In genomic region chr3:119509132-119509531, GRCm38 (mm10) we compare ENCODE assay signal across 20 mouse cellular contexts.
DNase-seq lines count a peak whose midpoint lies in the region; ATAC-seq and TF ChIP-seq lines count a peak whose summit lies in the region.
"Had no signal": no experiment of that assay in that cellular context is flagged by ENCODE, and none has a peak within 500 bp of the region (broad histone marks: within the 10 kb centered on the region; RNA-seq: fewer than 3 reads in every experiment).

No protein-coding gene starts in this region.

- H3K36me3 ChIP-seq in midbrain, postnatal 0 days (ENCODE audit: insufficient read depth, low read length), result no peaks in the 10 kb centered on the region
- no peaks in the 10 kb centered on the region for H3K36me3 ChIP-seq in midbrain, embryonic 11.5 days (ENCODE audit: control insufficient read depth, insufficient read depth, low read length)
- H3K36me3 ChIP-seq: embryonic facial prominence, embryonic 12.5 days; heart, embryonic 10.5 days; hindbrain, embryonic 12.5 days; intestine, embryonic 15.5 days had no signal

- H3K4me1 ChIP-seq in midbrain, postnatal 0 days (ENCODE audit: insufficient read depth, low read length), result no peaks in the 10 kb centered on the region
- no peaks in the 10 kb centered on the region for H3K4me1 ChIP-seq in midbrain, embryonic 11.5 days (ENCODE audit: control insufficient read depth, insufficient read depth, low read length)
- H3K4me1 ChIP-seq in embryonic fibroblast, embryonic 13.5 days (ENCODE audit: control insufficient read depth, insufficient read depth, low read length), result no peaks in the 10 kb centered on the region
- H3K4me1 ChIP-seq: embryonic facial prominence, embryonic 12.5 days; forebrain, embryonic 13.5 days; hindbrain, embryonic 12.5 days; intestine, embryonic 15.5 days had no signal

- TF ChIP-seq CTCF in midbrain, postnatal 0 days (IDR thresholded peaks at IDR 0.05), result no peak
- TF ChIP-seq CTCF in embryonic fibroblast, embryonic 13.5 days (IDR thresholded peaks at IDR 0.05; ENCODE audit: borderline replicate concordance, insufficient read depth, low read length), result no peak

- no peak overlapping the region for H3K27ac ChIP-seq in midbrain, postnatal 0 days (ENCODE audit: low read depth, low read length)
- H3K27ac ChIP-seq in midbrain, embryonic 11.5 days (ENCODE audit: low read depth, low read length), result no peak overlapping the region
- peak overlapping the region; percentile 57; the same call in 1 of the 2 replicates for H3K27ac ChIP-seq in embryonic fibroblast, embryonic 13.5 days (ENCODE audit: insufficient read depth, low read length)
- H3K27ac ChIP-seq: embryonic facial prominence, embryonic 12.5 days; forebrain, embryonic 13.5 days; heart, embryonic 10.5 days; hindbrain, embryonic 12.5 days; intestine, embryonic 15.5 days had no signal

- no peak for TF ChIP-seq POLR2A in embryonic fibroblast, embryonic 13.5 days (IDR thresholded peaks at IDR 0.05; ENCODE audit: low read depth, low read length)

- H3K4me3 ChIP-seq in midbrain, postnatal 0 days (ENCODE audit: low read depth, low read length), result no peak overlapping the region
- H3K4me3 ChIP-seq in midbrain, embryonic 11.5 days (ENCODE audit: low read depth, low read length), result no peak overlapping the region
- no peak overlapping the region for H3K4me3 ChIP-seq in embryonic fibroblast, embryonic 13.5 days (ENCODE audit: insufficient read depth, low read length)
- H3K4me3 ChIP-seq: embryonic facial prominence, embryonic 12.5 days; forebrain, embryonic 13.5 days; heart, embryonic 10.5 days; hindbrain, embryonic 12.5 days; intestine, embryonic 15.5 days had no signal

- no peak overlapping the region for H3K9ac ChIP-seq in midbrain, postnatal 0 days (replicated peaks; ENCODE audit: low read length, poor library complexity, severe bottlenecking)
- H3K9ac ChIP-seq in midbrain, embryonic 11.5 days (ENCODE audit: low read length), result no peak overlapping the region
- H3K9ac ChIP-seq: embryonic facial prominence, embryonic 12.5 days; forebrain, embryonic 13.5 days; forebrain, postnatal 0 days; hindbrain, embryonic 12.5 days; intestine, embryonic 15.5 days had no signal

- no peaks in the 10 kb centered on the region for H3K27me3 ChIP-seq in midbrain, postnatal 0 days (ENCODE audit: insufficient read depth, low read length)
- no peaks in the 10 kb centered on the region for H3K27me3 ChIP-seq in midbrain, embryonic 11.5 days (ENCODE audit: control insufficient read depth, insufficient read depth, low read length)
- H3K27me3 ChIP-seq: embryonic facial prominence, embryonic 12.5 days; forebrain, embryonic 13.5 days; hindbrain, embryonic 12.5 days; intestine, embryonic 15.5 days had no signal

- H3K9me3 ChIP-seq in midbrain, postnatal 0 days (ENCODE audit: low read length), result no peaks in the 10 kb centered on the region
- H3K9me3 ChIP-seq in midbrain, embryonic 11.5 days (ENCODE audit: control insufficient read depth, low read length), result no peaks in the 10 kb centered on the region
- H3K9me3 ChIP-seq: embryonic facial prominence, embryonic 12.5 days; forebrain, embryonic 13.5 days; heart, embryonic 10.5 days; hindbrain, embryonic 12.5 days; intestine, embryonic 15.5 days had no signal

- ATAC-seq in frontal cortex, adult (ENCODE audit: low TSS enrichment), result peak; percentile 65
- no peak for ATAC-seq in midbrain, postnatal 0 days (ENCODE audit: low FRiP score)
- ATAC-seq in midbrain, embryonic 11.5 days (ENCODE audit: low FRiP score), result no peak
- ATAC-seq: forebrain, embryonic 13.5 days; forebrain, postnatal 0 days; intestine, embryonic 15.5 days had no signal

- no peak overlapping the region for H3K4me2 ChIP-seq in midbrain, postnatal 0 days (ENCODE audit: low read depth, low read length, poor library complexity, severe bottlenecking)
- H3K4me2 ChIP-seq in midbrain, embryonic 11.5 days, result no peak overlapping the region
- H3K4me2 ChIP-seq: embryonic facial prominence, embryonic 12.5 days; forebrain, embryonic 13.5 days; hindbrain, embryonic 12.5 days; intestine, embryonic 15.5 days had no signal

- no peak for DNase-seq in frontal cortex, postnatal 36 days (ENCODE audit: low spot score in 2 of 2)
- DNase-seq in midbrain, postnatal 0 days (ENCODE audit: low spot score), result peak; percentile 54
- no peak for DNase-seq in midbrain, embryonic 11.5 days (ENCODE audit: low spot score, missing footprints)
- DNase-seq in kidney, adult 18-20 months, result no peak
- no peak for DNase-seq in gastrocnemius, postnatal 10 days
- DNase-seq: adrenal gland, postnatal 10 days; cerebellum, adult 11-12 months; cerebellum, adult 9-10 months; embryo, embryonic 11 days; forebrain, postnatal 0 days; heart, adult 18-20 months; heart, postnatal 10 days; heart, postnatal 4 days had no signal

- WGBS in midbrain, postnatal 0 days, result 60% methylated on average over 4 of the region's 4 CpGs
- WGBS in midbrain, embryonic 11.5 days, result 71% methylated on average over 4 of the region's 4 CpGs
